Mouse (Mus musculus) cerebellum, postnatal 10 days (tissue): ENCODE measurements around the gene Chil5.
"Not testable (repeated sequence)": the region's sequence is repeated elsewhere in the genome, so short reads cannot be mapped to it uniquely, and the experiment has no call there.

Experiments
- DNase-seq, 2 experiments: peaks; one replicate each; pipeline ENCODE4 v3.0.0; 2021; ENCODE audit warnings: mixed read lengths in 2 of 2

Chil5 gene

DNA sequence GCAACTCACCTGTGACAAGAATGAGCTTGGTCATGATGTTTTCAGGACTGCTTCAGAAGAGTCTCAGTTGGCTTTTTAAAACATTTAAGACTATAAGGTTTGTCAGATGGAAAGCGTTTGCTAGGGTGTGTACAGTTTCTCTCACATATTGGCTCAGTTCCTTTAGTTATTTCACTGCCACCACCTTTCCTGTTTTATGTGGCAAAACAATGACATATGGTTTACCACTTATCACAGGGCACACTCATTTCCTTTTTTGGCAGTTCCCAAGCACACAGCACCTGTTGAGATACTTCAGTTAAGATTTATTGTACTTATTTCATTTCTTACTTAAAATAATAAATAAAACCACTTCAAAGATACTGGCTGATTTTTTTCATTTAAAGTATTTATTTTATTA is at the start of gene Chil5:
Gene Chil5 (minus strand): TSS at position 34 of the 400 bp plus-strand sequence.
- DNase-seq, result no peak

DNA sequence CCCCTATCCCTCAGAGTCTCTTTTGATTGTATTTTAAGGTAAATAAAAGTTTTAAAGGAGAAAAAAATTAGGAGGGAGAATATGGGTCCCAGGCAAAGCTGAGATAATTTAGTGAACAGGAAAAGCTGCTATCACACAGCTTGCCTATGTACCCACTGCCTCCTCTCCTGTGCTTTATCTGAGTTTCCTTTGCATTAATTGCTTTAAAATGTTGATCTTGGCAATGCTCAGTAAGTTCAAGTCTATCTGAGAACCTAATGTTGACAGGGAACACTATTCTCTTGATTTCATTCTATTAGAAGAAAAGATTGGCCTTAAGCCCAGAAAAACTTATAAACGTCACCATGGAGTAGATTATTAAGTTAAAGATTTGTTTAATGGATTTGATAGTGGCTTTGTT is 42.2 kb upstream of the Chil5 start:
- DNase-seq, result no peak

DNA sequence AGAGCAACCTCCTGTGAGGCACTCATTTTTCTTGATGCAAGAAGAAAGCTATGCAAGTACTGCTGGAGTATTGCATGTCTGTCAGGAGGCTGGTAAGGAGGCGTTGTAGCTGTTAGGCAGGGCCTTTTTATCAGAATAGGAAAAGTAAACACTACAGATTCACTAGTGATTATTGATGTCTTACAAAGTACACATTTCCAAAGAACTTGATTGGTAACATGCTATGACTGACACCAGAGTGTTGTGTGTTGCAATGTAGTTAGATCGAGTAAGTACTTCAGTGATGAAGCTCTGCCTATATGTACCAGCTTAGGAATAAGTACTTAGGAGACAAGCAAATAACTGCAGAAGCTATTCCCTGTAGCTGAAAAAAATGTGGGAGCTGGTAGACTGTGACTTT is 38.4 kb upstream of the Chil5 start:
- DNase-seq, result no peak

DNA sequence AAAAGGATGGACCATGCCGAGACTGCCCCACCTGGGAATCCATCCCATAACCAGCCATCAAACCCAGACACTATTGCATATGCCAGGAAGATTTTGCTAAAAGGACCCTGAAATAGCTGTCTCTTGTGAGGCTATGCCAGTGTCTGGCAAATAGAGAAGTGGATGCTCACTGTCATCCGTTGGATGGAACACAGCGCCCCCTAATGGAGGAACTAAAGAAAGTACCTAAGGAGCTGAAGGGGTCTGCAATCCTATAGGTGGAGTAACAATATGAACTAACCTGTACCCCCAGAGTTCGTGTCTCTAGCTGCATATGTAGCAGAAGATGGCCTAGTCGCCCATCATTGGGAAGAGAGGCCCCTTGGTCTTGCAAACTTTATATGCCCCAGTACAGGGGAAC is 35.1 kb upstream of the Chil5 start:
- peak in 1 of 2 experiments; percentile 3 for DNase-seq

DNA sequence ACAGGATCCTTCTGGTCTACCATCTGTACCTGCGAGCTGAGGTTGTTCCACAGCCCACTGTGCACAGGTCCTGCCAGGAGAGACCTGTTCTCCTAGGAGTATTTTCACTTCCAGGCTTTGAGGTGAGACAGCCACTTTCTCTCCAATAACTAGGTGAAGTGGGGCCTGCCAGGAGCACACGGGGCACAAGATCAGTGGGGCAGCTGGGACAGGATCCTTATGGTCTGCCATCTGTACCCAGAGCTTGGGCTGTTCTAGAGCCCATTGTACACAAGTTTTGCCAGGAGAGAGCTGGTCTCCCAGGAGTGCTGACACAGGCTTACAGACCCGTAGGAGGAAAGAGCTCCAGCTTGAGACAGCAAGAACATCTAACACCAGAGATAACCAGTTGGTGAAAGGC is 25.4 kb upstream of the Chil5 start:
- no peak for DNase-seq

DNA sequence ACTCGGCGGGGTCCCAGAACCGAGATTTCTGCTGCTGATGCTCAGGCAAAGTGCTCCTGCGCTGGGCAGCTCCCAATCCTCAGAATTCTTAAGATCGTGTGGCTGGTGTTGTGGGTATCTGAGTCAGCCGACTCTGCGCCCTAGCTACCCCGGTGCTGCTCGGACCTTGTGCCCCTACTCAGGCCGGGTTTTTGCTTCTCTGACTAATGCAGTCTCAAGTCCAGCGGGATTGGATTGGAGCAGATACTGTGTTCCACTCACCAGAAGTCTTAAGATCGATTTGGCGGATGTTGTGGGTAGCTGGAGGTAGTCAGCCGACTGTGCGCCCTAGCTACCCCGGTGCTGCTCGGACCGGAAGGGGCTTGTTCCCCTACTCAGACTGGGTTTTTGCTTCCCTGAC is 19.3 kb upstream of the Chil5 start:
- DNase-seq, result no peak

DNA sequence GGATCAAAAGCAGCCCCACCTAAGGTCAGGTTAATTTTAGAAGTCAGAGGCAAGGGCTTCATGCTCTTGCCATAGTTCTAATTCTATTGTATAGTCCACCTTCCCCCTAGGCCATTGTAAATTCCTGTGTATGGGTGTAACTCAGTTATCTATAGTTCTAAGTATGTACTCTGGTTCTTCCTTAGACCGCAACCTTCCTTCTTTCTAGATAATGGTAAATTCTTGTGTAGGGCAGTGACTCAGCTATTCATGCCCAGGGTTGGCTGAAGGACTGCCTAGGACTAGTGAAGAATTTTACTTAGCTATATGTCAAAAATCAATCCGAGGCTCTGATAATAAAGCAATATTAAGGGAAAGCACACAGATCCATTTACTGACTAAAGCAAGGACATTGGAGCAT is 7.7 kb upstream of the Chil5 start:
- DNase-seq, result no peak

DNA sequence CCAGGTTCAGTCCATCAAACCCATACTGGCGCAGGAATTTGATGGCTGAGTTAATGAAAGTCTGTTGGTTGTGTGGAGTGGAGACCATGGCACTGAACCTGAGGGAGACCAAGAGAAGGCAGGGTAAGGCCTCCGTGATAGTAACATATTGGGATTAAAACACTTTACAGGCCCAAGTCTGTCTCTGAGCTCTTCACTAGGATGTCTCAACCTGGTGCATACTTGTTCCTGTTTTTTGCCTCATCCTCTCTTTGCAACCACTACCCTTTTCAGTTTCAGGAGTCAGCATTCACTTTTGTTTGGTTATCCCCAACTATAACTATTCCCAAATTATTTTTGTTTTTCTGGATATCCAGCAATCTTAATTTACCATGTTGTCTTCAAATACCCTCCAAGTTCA is 8.5 kb downstream of the Chil5 start:
- no peak for DNase-seq

DNA sequence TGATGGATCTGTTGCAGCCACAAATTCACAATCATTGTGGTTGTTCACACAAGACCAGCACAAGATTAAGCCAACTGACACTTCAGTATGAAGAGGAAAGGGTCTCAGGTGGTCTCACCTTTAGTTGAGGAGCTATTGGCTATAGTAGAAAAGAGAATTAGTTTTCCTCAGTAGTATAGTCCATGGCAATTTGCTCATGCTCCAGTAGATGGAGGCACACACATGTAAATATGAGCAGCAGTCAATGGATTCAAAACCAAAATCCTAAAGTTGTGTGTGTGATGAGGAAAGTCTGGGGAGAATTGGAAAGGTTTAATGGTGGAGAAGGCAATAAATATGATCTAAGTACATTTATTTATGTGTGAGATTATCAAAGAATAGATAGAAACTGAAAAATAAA is 10.8 kb downstream of the Chil5 start:
- peak; percentile 32 to 49 for DNase-seq

DNA sequence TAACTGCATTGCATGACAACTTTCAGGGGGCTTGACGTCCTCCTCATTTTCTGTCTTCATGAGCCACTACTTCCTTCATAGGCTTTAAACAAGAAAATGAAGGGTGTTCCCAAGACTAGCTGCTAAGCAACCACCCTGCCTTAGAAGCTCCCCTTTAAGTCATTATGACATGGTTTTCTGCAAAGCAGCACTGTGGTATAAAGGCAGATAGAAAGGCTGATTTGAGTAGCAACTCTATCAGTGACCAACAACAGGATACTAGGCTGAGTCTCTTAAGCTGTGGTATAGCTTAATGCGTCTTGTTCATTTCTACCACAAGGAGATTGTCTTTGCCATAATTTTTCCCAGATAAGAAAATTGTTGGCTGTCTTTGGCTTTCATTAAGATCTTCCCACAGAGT is 18.1 kb downstream of the Chil5 start, which contains the start of gene Pifo:
Gene Pifo (minus strand): TSS at position 101 of the 400 bp plus-strand sequence.
- no peak for DNase-seq

DNA sequence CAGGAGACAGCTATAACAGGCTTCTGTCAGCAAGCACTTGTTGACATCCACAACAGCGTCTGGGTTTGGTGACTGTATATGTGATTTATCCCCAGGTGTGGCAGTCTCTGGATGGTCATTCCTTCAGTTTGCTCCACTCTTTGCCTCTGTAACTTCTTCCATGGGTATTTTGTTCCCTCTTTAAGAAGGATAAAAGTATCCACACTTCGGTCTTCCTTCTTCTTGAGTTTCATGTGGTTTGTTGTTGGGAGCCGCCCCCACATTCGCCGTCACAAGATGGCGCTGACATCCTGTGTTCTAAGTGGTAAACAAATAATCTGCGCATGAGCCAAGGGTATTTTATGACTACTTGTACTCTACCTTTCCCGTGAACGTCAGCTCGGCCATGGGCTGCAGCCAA is 29.3 kb downstream of the Chil5 start:
- DNase-seq, result not testable (repeated sequence)

DNA sequence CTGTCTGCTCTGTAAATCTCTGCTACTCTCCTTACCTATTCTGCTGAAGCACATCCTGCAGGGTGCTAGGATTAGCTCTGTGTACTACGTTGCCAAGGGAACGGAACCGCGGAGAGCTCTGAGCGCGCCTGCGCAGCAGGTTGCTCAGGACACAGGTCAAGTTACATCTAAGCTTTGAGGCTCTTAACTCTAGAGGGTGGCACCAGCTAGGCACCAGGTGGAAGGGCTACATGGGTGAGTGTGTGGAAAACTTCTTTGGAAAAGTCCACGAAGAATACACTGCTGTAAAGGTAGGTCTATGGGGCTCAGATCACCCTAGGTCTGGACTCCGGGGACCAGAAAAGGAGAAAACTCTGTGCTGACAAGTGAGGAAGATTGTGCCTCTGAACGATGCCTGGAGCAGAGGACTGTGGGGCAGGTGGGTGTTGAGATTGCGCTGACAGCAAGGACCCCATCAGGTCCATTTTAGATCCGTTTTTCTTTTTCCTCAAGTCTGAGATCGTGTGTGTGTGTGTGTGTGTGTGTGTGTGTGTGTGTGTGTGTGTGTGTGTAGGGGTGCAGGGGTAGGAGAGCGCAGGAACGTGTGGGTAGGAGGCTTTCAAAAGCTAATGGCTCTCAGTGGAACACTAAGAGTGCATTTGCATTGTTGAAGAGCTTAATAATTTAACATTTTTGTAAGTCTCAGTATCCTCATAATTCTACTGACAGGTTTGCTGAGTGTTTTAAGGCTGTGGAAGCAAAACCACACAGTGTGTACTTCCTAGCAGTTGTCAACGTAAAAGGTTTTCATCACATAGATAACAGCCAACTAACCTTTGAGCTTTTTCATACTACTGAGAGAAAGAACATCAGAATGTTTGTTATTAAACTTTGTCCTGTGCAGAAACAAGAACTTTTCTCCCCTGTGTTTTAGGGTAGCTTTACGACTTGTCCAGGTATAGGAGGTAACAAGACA is 30.9 kb downstream of the Chil5 start:
- peak; percentile 5 to 9 for DNase-seq

DNA sequence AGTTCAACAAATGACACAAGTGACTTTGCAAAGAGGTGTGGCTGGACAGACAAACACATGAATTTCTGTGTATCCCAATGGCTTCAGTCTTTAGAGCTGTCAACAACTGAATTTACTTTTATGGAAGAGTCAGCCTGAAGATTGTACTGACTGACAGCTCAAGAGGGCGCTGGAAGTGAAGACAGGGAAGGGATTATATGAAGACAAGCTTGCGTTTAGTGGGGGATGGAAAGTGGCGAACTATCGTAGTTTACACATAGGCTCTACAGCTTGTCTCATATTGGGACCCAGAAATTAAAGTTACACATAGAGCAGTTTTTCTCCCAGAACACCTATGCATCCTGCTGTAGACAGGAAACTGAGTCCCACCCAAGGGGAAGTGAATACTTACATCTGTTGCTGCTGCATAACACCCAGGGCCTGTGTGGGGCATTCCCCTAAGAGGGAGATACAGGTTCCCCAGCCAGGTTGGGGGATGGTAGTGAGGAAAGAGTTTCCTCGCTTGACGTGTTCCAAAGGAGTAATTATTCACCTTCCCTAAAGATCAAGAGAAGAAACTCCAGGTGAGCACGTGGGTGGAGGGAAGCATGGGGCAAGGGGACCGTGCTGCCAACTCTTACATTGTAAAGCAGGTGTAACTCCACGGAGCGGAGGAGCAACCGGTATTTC is 31.8 kb downstream of the Chil5 start:
- DNase-seq, result no peak

DNA sequence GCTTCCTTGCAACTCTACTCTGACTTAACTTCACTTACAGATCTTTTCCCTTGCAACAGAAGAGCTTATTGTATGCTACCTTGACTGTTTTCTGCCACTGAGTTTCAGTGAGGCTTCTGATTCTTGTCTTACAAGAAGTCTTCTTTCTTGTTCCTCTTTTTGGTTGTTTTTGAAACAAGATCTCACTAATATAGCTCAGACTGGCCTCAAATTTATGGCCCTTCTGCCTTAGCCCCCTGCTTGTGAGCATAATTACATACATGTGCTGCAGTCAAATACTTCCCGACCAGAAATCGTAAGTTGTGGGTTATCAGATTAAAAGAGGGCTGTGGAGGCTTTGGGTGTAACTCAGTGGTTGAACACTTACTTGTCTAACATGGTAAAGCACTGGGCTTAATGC is 37.9 kb downstream of the Chil5 start:
- DNase-seq, result no peak

DNA sequence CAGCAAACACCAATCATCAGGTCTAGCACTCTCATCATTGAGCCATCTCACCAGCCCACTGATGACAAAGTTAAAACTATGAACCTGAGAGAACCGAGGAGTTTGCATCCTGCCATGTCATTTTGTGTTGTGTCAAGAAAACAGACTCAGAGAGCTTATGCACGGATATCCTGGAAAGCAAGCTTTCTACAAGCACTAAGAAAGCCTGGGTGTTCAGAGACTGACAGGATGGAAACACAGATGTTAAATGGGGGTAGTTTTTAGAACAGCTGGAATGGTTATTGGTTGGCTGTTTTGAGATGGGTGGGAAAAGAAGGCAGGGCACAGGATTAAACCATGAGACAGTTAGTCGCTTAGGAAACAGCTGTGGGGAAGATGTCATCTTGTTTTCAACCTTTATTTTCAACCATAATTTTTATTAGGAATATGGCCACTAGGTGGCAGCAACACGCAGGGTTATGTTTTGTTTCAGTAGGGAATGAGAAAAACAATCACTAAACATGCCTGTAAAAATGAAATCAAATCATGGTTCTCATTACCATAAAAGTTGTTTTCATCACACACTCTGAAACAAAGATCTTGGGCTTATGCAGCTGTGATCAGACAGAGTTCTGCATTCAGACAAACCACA is 40.8 kb downstream of the Chil5 start:
- DNase-seq, result peak; percentile 68 to 82

DNA sequence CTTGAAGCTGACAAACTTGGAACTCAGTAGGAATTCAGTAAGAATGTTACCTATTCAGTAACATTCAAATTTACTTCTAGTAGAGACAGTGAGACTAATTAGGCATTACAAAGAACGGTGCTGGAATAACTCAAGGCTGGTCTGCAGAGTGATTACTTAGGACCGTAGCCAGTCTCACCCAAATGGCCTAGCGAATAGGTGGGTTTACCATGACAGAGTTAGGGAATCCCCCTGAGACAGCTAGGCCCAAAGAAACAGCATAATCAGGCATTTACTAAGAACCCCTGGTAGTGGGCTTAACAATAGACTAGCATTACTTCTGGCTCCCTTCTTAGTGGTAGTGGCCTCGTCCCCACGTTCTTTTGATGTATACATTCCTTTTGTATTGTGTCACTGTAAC is 43.0 kb downstream of the Chil5 start:
- DNase-seq, result not testable (repeated sequence)

DNA sequence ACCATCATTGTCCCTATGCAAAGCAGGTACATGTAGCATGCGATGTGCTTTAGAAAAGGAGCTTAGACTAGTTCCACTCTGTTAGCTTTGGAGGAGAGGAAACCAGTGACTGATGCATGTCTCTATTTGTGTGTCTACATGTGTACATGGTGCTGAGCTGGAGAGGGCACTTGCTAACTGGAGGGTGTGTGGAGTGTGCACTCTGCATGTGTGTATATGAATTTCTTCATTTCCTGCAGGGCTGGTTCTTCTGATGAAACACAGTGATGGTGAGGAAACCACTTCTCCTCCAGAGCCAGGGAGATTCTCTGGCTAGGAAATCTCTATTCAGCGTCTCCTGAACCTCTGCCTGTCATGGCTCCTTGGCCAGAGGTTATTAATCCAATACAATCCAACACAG is 58.4 kb downstream of the Chil5 start:
- no peak for DNase-seq

DNA sequence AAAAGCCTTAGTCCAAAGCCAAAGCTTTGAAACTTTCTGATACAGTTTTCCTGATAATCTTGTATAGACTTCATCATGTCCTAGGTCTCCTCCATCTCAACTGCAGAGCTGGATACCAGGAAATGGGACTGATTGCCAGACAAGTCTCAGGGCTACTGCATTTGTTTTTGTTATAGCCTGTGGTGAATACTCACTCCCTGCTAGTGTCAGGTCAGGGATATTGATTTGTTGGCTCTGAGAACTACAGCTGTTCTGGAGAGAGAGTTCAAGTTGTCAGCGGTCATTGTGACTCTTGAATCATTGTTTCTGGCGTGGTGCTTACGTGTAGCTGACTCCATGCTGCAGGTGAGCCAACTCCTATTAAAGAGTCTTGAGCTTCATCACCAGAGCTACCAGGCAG is 59.2 kb downstream of the Chil5 start, which contains the start of gene Ovgp1:
Gene Ovgp1 (plus strand): TSS at position 301 of the 400 bp plus-strand sequence.
- no peak for DNase-seq

DNA sequence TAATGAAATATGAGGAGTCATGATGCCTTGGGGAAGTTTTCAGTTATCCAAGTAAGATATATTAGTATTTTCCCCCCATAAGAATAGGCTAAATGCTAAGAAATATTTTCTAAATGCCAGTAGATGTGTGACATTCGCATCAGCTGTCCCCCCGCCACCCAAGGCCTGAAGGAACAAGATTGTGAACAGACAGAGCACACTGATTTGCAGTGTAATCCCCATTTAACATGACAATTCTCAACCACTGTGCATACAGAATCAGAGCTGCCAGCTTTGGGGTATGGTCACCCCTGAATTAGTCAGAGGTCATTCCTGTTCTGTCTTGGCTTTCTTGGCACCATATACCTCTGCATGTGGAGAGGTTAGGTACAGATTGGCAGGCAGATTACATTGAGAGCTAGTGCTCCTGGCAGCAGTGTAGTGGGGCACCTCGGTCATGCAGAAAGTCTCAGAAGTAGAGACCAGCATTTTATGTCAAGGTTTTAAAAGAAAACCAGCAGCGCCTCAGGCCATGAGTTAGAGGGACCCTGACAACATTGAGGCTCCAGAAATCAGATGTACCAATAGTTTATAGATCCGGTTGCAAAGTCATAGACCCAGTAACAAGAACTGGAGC is 60.7 kb downstream of the Chil5 start:
- no peak for DNase-seq
